Mouse (Mus musculus) T-helper 2 cell (primary cell): ENCODE measurements around the gene Hoxc11.

Experiments
- in situ Hi-C: fragments of 300-600 bp; cut with MboI, MseI; formaldehyde crosslinking; loops from one replicate; pipeline ENCODE4 v1.15.1; 2025; ENCODE audit warnings: high pct_unique_total_duplicates

Hoxc11 gene

GRCm38 (mm10) chr15:102980352-102980751 lies 26.1 kb downstream of the Hoxc11 start:
- in situ Hi-C loops, result loop anchor here (25.0 kb wide), 1 partner anchor 332 kb away; the partner anchor contains the start of gene Gpr84

DNA sequence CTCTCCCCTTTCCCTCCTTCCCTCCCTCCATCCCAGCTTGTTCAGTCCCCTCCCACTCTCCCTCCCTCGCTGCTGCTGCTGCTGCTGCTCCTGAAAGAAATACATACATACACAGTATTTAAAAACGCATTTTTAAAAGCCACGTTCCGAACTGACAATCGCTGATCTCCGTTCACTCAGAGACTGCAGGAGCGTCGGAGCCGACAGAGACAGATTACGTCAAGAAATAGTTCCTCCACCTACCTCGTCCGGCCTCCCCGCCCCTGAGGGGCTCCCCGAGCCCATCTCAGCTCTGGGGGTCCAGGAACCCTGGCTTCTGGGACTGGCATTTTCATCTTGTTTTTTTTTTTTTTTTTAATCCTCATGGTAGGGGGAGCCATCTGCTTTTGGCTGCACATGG lies 26.7 kb downstream of the Hoxc11 start:
- in situ Hi-C loops, result loop anchor here (25.0 kb wide), 1 partner anchor 331 kb away; the partner anchor contains the start of gene Gpr84

GRCm38 (mm10) chr15:102981379-102982288 lies 27.4 kb downstream of the Hoxc11 start:
- in situ Hi-C loops, result loop anchor here (25.0 kb wide), 1 partner anchor 331 kb away; the partner anchor contains the start of gene Gpr84

- in situ Hi-C loops, result loop anchor here (25.0 kb wide), 1 partner anchor 329 kb away; the partner anchor contains the start of gene Gpr84
Observed at GRCm38 (mm10) chr15:102983716-102984115, 29.5 kb downstream of the Hoxc11 start.

DNA sequence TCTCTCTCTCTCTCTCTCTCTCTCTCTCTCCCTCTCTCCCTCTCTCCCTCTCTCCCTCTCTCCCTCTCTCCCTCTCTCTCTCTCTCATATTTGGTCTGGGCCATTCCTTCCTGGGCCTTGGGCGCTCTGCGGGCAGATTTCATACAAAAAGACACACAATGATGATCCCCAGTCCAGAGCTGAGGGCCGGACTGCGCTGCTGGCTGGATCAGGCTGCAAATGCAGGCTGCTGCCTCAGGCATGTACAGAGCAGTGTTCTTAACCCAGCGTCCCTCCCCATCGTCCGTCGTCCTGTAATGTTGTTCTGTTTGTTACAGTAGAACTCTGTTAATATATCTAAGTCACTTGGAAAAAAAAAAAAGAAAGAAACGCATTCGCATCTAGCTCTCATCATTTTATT lies 30.3 kb downstream of the Hoxc11 start:
- in situ Hi-C loops, result loop anchor here (25.0 kb wide), 1 partner anchor 328 kb away; the partner anchor contains the start of gene Gpr84

- in situ Hi-C loops, result loop anchor here (5.0 to 25.0 kb wide), 2 partner anchors 187 to 327 kb away; partner anchors contain the start of gene Gpr84
Observed at GRCm38 (mm10) chr15:102984925-102985324, 30.7 kb downstream of the Hoxc11 start.

GRCm38 (mm10) chr15:102987124-102987833 lies 33.1 kb downstream of the Hoxc11 start:
- in situ Hi-C loops, result loop anchor here (5.0 to 25.0 kb wide), 2 partner anchors 185 to 325 kb away; partner anchors contain the start of gene Gpr84

DNA sequence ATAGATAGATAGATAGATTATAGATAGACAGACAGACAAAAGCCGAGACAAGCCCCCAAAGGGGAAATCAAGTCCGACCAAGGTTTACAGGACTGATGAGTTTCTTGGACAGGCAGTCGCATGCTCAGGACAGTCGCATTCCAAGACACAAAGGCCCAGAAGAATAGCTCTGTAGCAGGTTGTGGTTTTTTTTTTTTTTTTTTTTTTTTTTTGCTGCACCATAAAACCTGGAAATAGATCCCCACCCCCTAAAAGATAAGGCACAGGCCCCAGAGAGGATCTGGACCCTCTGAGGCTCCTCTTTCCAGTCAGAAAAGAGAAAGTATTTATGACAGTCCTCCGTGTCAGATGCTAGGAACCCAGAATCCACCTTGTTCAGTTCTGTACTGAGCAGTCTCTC lies 33.9 kb downstream of the Hoxc11 start:
- in situ Hi-C loops, result loop anchor here (5.0 to 25.0 kb wide), 2 partner anchors 184 to 324 kb away; partner anchors contain the start of gene Gpr84

GRCm38 (mm10) chr15:102990461-102991397 lies 36.5 kb downstream of the Hoxc11 start, which contains the start of gene Hoxc8:
Gene Hoxc8, plus strand, starts transcription at chr15:102990607.
- in situ Hi-C loops, result loop anchor here (25.0 kb wide), 1 partner anchor 322 kb away; the partner anchor contains the start of gene Gpr84

- in situ Hi-C loops, result loop anchor here (25.0 kb wide), 1 partner anchor 321 kb away; the partner anchor contains the start of gene Gpr84
Observed at GRCm38 (mm10) chr15:102991782-102992181, 37.6 kb downstream of the Hoxc11 start.

GRCm38 (mm10) chr15:102992206-102992605 lies 38.0 kb downstream of the Hoxc11 start:
- in situ Hi-C loops, result loop anchor here (25.0 kb wide), 1 partner anchor 320 kb away; the partner anchor contains the start of gene Gpr84

DNA sequence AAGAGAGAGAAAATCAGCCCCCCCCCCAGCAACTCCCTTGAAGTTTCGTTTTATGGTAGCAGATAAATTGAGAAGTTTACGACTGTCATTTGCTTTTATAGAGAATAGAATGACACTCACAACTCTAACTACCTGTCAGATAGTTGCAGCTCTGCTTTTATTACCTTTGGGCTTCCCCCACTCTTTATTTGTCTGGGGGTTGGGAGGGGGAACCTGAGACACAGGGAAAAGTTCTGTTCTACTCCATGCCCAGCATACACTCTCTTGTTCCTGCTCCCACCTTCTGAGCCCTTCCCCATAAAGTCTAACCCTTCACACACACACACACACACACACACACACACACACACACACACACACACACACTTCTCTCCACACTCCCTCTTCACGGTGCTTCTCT lies 38.6 kb downstream of the Hoxc11 start:
- in situ Hi-C loops, result loop anchor here (25.0 kb wide), 1 partner anchor 319 kb away; the partner anchor contains the start of gene Gpr84

DNA sequence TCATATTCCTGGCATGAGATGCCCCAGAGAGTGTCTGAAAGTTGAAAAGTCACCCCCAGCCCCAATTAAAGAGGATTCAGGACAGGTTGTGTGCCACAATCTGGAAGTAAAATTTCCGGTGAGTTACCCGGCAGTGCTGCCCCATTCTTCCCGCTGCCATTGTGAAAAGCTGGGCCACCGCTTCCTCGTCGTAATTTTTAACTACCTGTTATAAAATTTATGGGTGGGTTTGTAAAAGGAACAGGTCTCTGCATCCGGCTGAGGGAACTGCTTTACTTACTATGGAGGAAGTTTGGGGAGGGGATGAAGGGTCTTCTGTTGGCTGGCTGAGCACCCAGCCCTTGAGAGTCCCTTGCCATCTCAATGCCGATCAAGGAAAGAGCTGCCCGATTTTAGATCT lies 42.3 kb downstream of the Hoxc11 start:
- in situ Hi-C loops, result loop anchor here (25.0 kb wide), 1 partner anchor 316 kb away; the partner anchor contains the start of gene Gpr84

- in situ Hi-C loops, result loop anchor here (25.0 kb wide), 1 partner anchor 315 kb away; the partner anchor contains the start of gene Gpr84
Observed at GRCm38 (mm10) chr15:102997431-102997830, 43.2 kb downstream of the Hoxc11 start.

DNA sequence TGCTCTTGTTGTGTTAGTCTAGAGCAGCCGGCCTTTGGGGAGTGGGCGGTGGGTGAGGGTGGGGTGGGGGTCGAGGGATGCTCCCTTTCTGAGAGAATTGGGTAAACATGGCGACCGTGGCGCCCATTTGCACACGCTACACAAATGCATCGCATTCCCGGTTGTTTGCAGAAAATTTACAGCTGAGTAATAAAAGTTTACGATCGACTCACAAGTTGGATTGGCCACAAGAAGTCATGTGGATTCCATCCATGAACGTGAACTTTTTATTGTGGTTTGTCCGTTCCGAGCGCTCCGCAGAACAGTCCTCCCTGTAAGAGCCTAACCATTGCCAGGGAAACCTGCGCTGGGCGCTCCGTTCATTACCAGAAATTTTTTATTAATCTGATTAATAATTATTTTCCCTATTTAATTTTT lies 43.7 kb downstream of the Hoxc11 start, which contains the start of gene Hoxc6:
Gene Hoxc6 (plus strand): TSS at position 319 of the 417 bp plus-strand sequence.
- in situ Hi-C loops, result loop anchor here (25.0 kb wide), 1 partner anchor 314 kb away; the partner anchor contains the start of gene Gpr84

DNA sequence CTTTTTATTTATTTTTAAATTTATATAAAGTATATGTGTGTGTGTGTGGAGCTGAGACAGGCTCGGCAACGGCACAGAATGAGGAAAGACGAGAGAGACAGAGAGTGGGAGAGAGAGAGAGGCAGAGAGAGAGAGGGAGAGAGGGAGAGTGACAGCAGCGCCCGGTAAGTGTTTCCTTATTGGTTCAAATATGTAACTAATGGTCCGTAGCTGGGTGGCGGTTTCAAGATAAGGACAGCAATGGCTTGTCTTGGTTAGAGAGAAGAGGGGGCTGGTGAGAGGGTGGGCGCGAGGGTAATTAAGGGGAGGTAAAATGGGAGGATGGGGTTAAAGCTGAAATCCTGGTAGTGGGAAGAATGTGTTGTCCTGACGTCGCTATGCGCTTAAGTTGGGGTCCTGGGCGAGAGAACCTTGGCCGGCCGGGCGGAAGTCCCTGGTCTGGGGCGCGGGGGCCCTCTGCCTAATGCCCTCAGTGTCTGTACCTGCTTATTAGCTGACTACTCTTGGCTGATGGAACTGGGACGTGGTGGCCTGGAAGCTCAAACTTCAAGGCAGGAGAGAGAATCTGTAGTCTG lies 44.5 kb downstream of the Hoxc11 start:
- in situ Hi-C loops, result loop anchor here (25.0 kb wide), 1 partner anchor 314 kb away; the partner anchor contains the start of gene Gpr84

DNA sequence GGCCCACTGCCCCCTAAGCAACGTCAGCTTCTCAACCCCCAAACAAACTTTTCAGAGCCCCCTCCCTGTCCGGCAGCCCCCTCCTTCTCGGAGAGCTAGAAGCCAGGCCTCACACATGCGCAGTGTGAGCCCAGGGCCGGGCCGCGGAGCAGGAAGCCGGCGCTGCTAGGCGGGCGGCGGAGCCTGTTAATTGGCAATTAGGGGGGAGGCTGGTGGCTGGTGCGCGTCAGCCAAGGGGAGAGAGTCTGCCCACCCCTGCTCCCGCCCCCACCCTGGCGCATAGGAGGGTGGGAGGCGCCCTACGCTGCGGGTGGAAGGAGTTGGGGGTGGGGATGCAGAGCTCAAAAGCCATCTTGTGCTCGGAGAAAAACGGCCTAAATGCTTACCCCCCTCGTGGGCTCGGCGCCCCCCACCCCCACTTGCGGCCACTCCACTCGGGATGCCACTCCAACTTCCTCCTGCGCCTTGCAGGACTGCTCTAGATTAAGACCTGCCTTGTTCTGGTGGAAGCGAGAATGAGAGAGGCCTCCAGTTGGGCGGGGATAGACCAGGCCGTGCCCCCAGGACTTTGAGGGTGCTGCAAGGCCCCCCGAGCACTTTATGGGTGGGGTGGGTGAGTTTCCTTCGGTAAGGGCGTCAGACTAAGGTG lies 45.1 kb downstream of the Hoxc11 start:
- in situ Hi-C loops, result loop anchor here (25.0 kb wide), 1 partner anchor 313 kb away; the partner anchor contains the start of gene Gpr84

GRCm38 (mm10) chr15:102999955-103000354 lies 45.7 kb downstream of the Hoxc11 start:
- in situ Hi-C loops, result loop anchor here (25.0 kb wide), 1 partner anchor 312 kb away; the partner anchor contains the start of gene Gpr84

DNA sequence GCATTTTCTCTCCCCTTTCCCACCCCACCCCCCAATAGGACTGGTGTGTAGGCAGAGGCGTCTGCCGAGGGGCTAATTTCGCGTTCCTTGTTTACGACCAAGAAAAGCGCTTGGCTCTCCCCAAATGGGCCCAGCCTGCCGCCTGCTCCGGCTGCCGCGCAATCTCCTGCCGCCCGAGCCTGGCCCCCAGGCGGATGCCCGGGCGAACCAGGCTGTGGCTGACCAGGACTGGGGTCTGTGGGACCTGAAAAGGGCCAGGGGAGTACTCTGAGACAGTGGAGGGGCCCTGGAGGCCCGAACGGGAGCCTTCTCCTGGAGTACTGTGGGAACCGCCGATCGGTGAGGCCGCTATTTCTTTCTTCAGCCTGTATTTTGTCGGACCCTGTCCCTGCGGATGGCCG lies 46.3 kb downstream of the Hoxc11 start:
- in situ Hi-C loops, result no loop called here
